Mouse (Mus musculus): Measurements from ENCODE around the gene Smc4. TPM values are rescaled to one million over a fixed set of nuclear protein-coding genes. Genes with fewer than 3 reads are reported as not detected.
"Not testable (repeated sequence)": the region's sequence is repeated elsewhere in the genome, so short reads cannot be mapped to it uniquely, and the experiment has no call there.

Smc4 gene
- polyA plus RNA-seq, 1 experiment from 2014 or later, result 131 TPM

DNA sequence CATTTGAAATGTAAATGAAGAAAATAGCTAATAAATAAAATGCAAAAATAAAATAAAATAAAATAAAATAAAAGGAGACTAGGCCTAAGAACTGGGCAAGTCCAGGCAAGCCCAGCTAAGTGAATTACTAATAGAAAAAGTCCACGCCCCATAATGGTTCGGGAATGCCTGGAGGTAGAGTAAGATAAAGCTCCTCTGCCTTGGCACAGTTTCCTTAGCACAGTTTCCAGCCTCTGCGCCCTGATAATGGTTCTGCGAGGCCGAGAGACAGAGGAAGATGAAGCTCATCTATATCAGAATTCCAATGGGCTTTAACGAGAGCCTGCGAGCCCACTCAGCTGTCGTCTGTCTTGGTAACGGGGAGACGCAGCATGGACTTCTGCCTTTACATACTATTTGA, 25.4 kb upstream of the Smc4 start:
- H3K4me3 ChIP-seq, result no peak overlapping the region
- H3K9me3 ChIP-seq (replicated peaks), result no peaks in the 10 kb centered on the region
- no peak overlapping the region for H3K27ac ChIP-seq
- peaks cover 4% of the 10 kb centered on the region; the same call in 1 of the 2 replicates for H3K36me3 ChIP-seq
- H3K27me3 ChIP-seq, result no peaks in the 10 kb centered on the region
- no peak for ATAC-seq (ENCODE audit: low FRiP score)
- H3K4me1 ChIP-seq, result no peaks in the 10 kb centered on the region
- WGBS, result 93% methylated on average over 10 of the region's 10 CpGs
- no peak overlapping the region for H3K4me2 ChIP-seq (replicated peaks)
- H3K9ac ChIP-seq, result no peak overlapping the region

DNA sequence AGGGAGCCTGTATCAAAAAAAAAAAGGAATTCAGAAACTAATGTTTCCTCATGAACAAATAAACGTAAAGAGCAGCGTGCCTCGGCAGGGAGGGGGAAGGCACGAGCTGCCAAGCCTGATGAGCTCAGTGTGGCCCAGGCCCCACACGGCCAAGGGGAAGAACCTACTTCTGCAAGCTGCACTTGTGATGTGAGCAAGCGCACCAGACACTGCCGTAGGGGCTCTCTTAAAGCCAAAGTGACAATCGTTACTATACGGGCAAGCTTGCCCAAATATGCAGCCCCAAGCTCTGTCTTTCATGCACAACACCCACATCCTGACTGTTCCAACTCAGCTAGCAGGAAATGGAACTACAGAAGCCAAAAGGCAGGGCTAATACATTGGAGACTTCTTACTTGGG, 23.6 kb upstream of the Smc4 start:
- H3K27me3 ChIP-seq, result no peaks in the 10 kb centered on the region
- 79% methylated on average over 9 of the region's 9 CpGs for WGBS
- no peak overlapping the region for H3K9ac ChIP-seq
- H3K4me2 ChIP-seq (replicated peaks), result no peak overlapping the region
- H3K4me1 ChIP-seq, result no peaks in the 10 kb centered on the region
- no peak overlapping the region for H3K27ac ChIP-seq
- no peaks in the 10 kb centered on the region for H3K9me3 ChIP-seq (replicated peaks)
- peaks cover 4% of the 10 kb centered on the region; the same call in 1 of the 2 replicates for H3K36me3 ChIP-seq
- ATAC-seq (ENCODE audit: low FRiP score), result no peak
- H3K4me3 ChIP-seq, result no peak overlapping the region

DNA sequence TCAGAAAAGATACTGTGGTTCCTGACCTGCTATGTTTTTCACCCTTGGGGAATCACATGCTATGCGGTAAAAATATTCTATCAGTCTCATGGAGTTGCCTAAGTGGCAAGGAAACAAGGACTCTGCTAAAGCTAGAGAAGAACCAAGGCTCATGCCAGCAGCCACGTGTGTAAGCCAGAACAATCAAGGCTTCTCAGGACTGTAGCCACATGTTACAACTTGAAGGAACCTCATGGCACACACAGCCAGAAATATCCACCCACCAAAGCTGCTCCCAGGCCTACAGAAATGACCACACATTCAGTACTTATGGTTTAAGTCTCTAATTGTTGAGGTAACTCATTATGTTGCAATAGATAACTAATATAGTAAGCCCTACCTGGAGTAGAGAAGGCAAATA, 18.0 kb upstream of the Smc4 start:
- no peaks in the 10 kb centered on the region for H3K27me3 ChIP-seq
- no peaks in the 10 kb centered on the region for H3K9me3 ChIP-seq (replicated peaks)
- no peak for ATAC-seq (ENCODE audit: low FRiP score)
- H3K36me3 ChIP-seq, result 0 out of 2 replicates have a peak, but pooled peaks cover 2% of the 10 kb centered on the region
- H3K9ac ChIP-seq, result no peak overlapping the region
- 91% methylated on average over 2 of the region's 2 CpGs for WGBS
- H3K4me1 ChIP-seq, result no peaks in the 10 kb centered on the region
- no peak overlapping the region for H3K4me2 ChIP-seq (replicated peaks)
- H3K4me3 ChIP-seq, result no peak overlapping the region
- H3K27ac ChIP-seq, result no peak overlapping the region

DNA sequence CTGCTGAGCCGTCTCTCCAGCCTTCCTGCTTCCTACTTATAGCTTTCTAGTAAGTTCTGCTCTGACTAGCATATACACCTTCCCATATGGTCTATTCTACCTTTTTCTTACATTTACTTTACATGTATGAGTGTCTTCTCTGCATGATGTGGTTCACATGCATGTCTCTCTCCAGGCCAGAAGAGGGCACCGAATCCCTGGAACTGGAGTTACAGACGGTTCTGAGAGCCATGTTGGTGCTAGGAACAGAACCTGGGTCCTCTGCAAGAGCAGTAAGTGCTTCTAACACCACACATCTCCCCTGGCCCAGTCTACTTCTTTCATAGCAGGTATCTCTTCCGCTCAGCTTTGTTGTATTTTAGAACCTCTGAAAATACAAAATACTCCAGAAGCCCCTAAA, 1.8 kb upstream of the Smc4 start:
- ATAC-seq (ENCODE audit: low FRiP score), result no peak
- Histone ChIP-seq H3K4me3 (no peak overlapping the region), H3K27ac (no peak overlapping the region), H3K9ac (no peak overlapping the region), H3K9me3 (replicated peaks) (no peaks in the 10 kb centered on the region), H3K27me3 (no peaks in the 10 kb centered on the region), H3K4me1 (peaks cover 13% of the 10 kb centered on the region), H3K4me2 (replicated peaks) (no peak overlapping the region), H3K36me3 (no peaks in the 10 kb centered on the region)
- WGBS, result 88% methylated on average over 4 of the region's 4 CpGs

DNA sequence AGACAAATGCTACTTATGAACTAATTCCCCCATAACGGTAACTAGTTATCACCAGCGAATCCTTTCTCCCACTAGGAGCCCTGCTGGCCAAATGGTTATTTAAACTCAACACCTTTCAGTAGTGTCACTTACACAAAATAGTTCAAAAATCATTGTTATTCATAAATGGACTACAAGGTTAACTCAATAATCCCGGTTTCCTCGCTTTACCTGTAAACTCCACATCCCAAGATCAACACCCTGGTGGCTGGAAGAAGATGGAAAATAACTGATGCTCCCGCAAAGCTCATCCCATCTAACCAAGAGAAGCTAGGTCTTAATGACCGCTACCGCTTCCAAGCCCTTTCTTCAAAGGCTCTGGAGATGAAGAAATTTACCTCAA, 492 bp upstream of the Smc4 start:
- peak overlapping the region; percentile 95 for H3K4me3 ChIP-seq
- no peaks in the 10 kb centered on the region for H3K27me3 ChIP-seq
- peaks cover 13% of the 10 kb centered on the region for H3K4me1 ChIP-seq
- no peaks in the 10 kb centered on the region for H3K9me3 ChIP-seq (replicated peaks)
- H3K4me2 ChIP-seq (replicated peaks), result peak overlapping the region; percentile 59
- H3K36me3 ChIP-seq, result no peaks in the 10 kb centered on the region
- H3K9ac ChIP-seq, result peak overlapping the region; percentile 57
- 1% methylated on average over 7 of the region's 7 CpGs for WGBS
- ATAC-seq (ENCODE audit: low FRiP score), result no peak; the same call in 1 of the 2 replicates
- peak overlapping the region; percentile 62; the same call in 1 of the 2 replicates for H3K27ac ChIP-seq

- peaks cover 13% of the 10 kb centered on the region for H3K4me1 ChIP-seq
- WGBS, result under 1% methylated on average over 72 of the region's 72 CpGs
- peak overlapping the region; percentile 95 for H3K4me3 ChIP-seq
- ATAC-seq (ENCODE audit: low FRiP score), result peak; percentile 65
- H3K9ac ChIP-seq, result peak overlapping the region; percentile 87
- peak overlapping the region; percentile 87 for H3K4me2 ChIP-seq (replicated peaks)
- H3K27ac ChIP-seq, result peak overlapping the region; percentile 86
- no peaks in the 10 kb centered on the region for H3K9me3 ChIP-seq (replicated peaks)
- no peaks in the 10 kb centered on the region for H3K27me3 ChIP-seq
- no peaks in the 10 kb centered on the region for H3K36me3 ChIP-seq
Observed at GRCm38 (mm10) chr3:69005338-69006245, 1.1 kb downstream of the Smc4 start.

DNA sequence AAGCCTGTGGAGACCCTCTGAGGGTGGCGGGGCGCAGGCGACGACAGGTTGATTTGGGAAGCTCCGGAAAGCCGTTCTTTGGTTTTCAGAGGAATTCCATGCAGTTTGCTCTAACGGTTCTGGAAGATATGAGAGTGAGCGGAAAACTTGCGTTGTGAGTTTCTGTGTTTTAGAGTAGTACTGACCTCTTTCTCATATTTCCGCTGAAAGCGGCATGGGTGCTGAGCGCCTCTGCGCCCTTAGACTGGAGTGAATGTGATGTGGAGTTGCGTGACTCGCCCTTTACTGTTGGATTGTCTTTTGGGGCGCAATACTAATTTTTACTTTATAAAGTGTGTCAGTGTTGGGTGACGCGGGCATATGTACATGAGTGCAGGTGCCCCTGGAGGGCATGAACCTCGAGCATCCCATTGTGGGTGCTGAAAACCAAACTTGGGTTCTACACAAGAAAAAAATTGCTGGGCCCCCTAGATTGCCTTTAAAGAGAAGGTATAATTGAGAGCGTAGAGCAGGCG, 1.8 kb downstream of the Smc4 start:
- 8% methylated on average over 21 of the region's 21 CpGs for WGBS
- no peaks in the 10 kb centered on the region for H3K27me3 ChIP-seq
- H3K27ac ChIP-seq, result peak overlapping the region; percentile 86; the same call in 1 of the 2 replicates
- peaks cover 13% of the 10 kb centered on the region for H3K4me1 ChIP-seq
- peak overlapping the region; percentile 95 for H3K4me3 ChIP-seq
- ATAC-seq (ENCODE audit: low FRiP score), result no peak
- no peaks in the 10 kb centered on the region for H3K9me3 ChIP-seq (replicated peaks)
- peak overlapping the region; percentile 87 for H3K9ac ChIP-seq
- no peaks in the 10 kb centered on the region for H3K36me3 ChIP-seq
- peak overlapping the region; percentile 87 for H3K4me2 ChIP-seq (replicated peaks)

GRCm38 (mm10) chr3:69008873-69009272, 4.3 kb downstream of the Smc4 start:
- Histone ChIP-seq H3K9me3 (replicated peaks) (no peaks in the 10 kb centered on the region), H3K36me3 (peaks cover 3% of the 10 kb centered on the region; the same call in 1 of the 2 replicates), H3K4me1 (peaks cover 11% of the 10 kb centered on the region), H3K27me3 (no peaks in the 10 kb centered on the region), H3K27ac (no peak overlapping the region), H3K9ac (no peak overlapping the region), H3K4me2 (replicated peaks) (no peak overlapping the region), H3K4me3 (no peak overlapping the region)
- ATAC-seq (ENCODE audit: low FRiP score), result no peak
- WGBS, result 99% methylated on average over 2 of the region's 2 CpGs

GRCm38 (mm10) chr3:69017181-69017580, 12.6 kb downstream of the Smc4 start:
- Histone ChIP-seq H3K4me1 (no peaks in the 10 kb centered on the region), H3K9ac (no peak overlapping the region), H3K27me3 (no peaks in the 10 kb centered on the region), H3K36me3 (peaks cover 24% of the 10 kb centered on the region), H3K4me3 (no peak overlapping the region), H3K4me2 (replicated peaks) (no peak overlapping the region), H3K27ac (no peak overlapping the region), H3K9me3 (replicated peaks) (no peaks in the 10 kb centered on the region)
- 92% methylated on average over 3 of the region's 3 CpGs for WGBS
- ATAC-seq (ENCODE audit: low FRiP score), result no peak

GRCm38 (mm10) chr3:69018635-69019034, 14.1 kb downstream of the Smc4 start:
- not testable (repeated sequence) for H3K4me3 ChIP-seq; H3K9me3 ChIP-seq (replicated peaks); H3K27me3 ChIP-seq; H3K4me1 ChIP-seq; H3K9ac ChIP-seq; H3K27ac ChIP-seq; ATAC-seq (ENCODE audit: low FRiP score); H3K4me2 ChIP-seq (replicated peaks)
- WGBS, result 96% methylated on average over 2 of the region's 2 CpGs
- H3K36me3 ChIP-seq, result peaks cover 26% of the 10 kb centered on the region

GRCm38 (mm10) chr3:69020285-69020684, 15.7 kb downstream of the Smc4 start:
- Histone ChIP-seq H3K4me1 (no peaks in the 10 kb centered on the region), H3K4me3 (no peak overlapping the region), H3K36me3 (peaks cover 30% of the 10 kb centered on the region), H3K27me3 (no peaks in the 10 kb centered on the region), H3K27ac (no peak overlapping the region), H3K4me2 (replicated peaks) (no peak overlapping the region), H3K9ac (no peak overlapping the region), H3K9me3 (replicated peaks) (no peaks in the 10 kb centered on the region)
- ATAC-seq (ENCODE audit: low FRiP score), result no peak
- 88% methylated on average over 2 of the region's 2 CpGs for WGBS

GRCm38 (mm10) chr3:69020764-69021163, 16.2 kb downstream of the Smc4 start:
- no peak for ATAC-seq (ENCODE audit: low FRiP score)
- no peak overlapping the region for H3K9ac ChIP-seq
- no peaks in the 10 kb centered on the region for H3K4me1 ChIP-seq
- peaks cover 33% of the 10 kb centered on the region for H3K36me3 ChIP-seq
- no peak overlapping the region for H3K4me3 ChIP-seq
- H3K4me2 ChIP-seq (replicated peaks), result no peak overlapping the region
- H3K9me3 ChIP-seq (replicated peaks), result no peaks in the 10 kb centered on the region
- H3K27ac ChIP-seq, result no peak overlapping the region
- no peaks in the 10 kb centered on the region for H3K27me3 ChIP-seq

Data from hindbrain, embryonic 12.5 days (tissue).